Mouse (Mus musculus) gastrocnemius, adult 8-10 months (tissue): ENCODE measurements around the gene Col4a1. TPM values are rescaled to one million over a fixed set of nuclear protein-coding genes. Genes with fewer than 3 reads are reported as not detected.

ENCODE experiments used
- DNase-seq, 2 experiments: peaks; one replicate each; pipeline ENCODE4 v3.0.0; 2022; ENCODE audit warnings: low spot score in 2 of 2
- total RNA-seq, 4 experiments: library from RNA; stranded (reverse); gene quantifications; 2 replicates each; pipeline ENCODE4 v1.2.4; 2022

The Col4a1 gene
- total RNA-seq, result 10 to 100 TPM; 27.4 to 61.7 (median 46.3) TPM

GRCm38 (mm10) chr8:11312349-11313175 is at the start of gene Col4a1, which contains the start of gene Col4a2:
Gene Col4a1 (minus strand): TSS chr8:11312826.
Gene Col4a2 (plus strand): TSS chr8:11312805.
- peak; percentile 33 to 68 for DNase-seq

DNA sequence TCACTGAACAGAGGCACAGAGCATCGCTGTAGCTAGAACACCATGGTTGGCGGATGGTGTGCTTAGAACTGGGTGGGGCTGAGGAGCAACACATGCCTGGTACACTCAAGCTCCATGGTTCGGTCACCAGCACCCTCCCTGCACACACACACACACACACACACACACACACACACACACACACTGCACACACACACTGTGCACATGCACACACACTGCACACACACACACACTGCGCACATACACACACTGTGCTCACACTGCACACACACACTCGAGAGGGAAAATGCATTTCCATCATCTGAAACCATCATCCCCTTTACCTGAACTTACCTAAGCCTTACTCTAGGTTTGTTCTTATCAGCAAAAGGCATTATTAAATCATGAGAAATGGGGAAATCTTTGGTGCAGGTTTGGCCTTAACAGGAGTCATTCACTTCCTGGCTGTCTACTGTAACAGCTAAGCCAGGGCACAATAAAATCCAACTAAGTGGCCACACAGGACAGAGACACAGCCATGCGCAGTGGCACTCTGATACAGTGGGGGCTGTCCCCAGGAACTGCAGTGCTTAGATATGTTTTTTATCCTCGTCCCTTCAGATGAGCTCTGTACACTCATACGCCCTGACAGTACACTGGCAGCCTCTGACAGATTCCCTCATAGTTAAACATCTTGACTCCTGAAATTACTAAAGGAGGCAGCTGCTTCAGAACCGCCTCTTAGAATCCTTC is 49.1 kb upstream of the Col4a1 start:
- DNase-seq, result no peak

GRCm38 (mm10) chr8:11359846-11360245 is 47.2 kb upstream of the Col4a1 start:
- DNase-seq, result no peak

GRCm38 (mm10) chr8:11357921-11358436 is 45.4 kb upstream of the Col4a1 start:
- DNase-seq, result no peak

GRCm38 (mm10) chr8:11356776-11357175 is 44.1 kb upstream of the Col4a1 start:
- no peak for DNase-seq

DNA sequence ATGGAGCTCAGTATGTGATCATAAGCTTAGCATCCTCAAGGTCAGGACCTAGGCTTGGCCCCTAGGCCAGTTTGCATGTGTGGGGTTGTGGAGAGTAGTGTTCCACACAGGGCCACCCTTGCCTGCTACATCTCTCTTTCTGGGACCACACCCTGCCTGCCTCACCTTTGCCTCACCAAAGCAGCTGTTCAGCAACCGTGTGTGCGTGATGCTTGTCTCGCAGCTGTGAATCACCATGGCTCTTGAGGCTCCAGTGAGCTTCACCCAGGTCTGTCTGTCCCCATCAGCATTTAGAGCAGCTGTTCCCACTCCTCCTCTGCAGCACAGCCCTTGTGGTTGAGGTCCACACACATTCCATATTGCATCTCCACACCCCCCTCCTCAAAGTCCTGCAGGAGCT is 43.3 kb upstream of the Col4a1 start:
- no peak for DNase-seq

GRCm38 (mm10) chr8:11354800-11355451 is 42.3 kb upstream of the Col4a1 start:
- no peak for DNase-seq

GRCm38 (mm10) chr8:11352514-11352913 is 39.9 kb upstream of the Col4a1 start:
- no peak for DNase-seq

DNA sequence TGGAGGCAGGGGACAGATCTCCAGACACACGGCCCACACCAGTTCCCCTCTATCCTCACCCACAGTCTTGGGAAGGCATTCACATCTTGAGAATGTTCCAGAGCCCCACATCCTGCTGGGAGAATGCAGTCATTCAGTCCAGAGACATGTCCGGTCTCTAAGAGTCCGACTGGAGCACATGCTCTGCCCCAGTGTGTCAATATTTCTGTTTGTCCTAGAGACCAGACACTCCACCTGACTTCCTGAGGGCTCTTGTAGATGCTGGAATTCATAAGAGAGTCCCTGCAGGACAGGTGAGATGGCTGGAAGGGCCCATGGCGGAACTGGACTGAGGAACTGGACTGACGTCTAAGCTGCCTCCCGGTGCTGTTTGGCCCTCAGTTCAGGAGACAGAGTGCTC is 38.7 kb upstream of the Col4a1 start:
- DNase-seq, result no peak

- DNase-seq, result peak; percentile 67 to 78
Observed at GRCm38 (mm10) chr8:11348622-11349021, 36.0 kb upstream of the Col4a1 start.

- no peak for DNase-seq
Observed at GRCm38 (mm10) chr8:11347699-11348098, 35.1 kb upstream of the Col4a1 start.

DNA sequence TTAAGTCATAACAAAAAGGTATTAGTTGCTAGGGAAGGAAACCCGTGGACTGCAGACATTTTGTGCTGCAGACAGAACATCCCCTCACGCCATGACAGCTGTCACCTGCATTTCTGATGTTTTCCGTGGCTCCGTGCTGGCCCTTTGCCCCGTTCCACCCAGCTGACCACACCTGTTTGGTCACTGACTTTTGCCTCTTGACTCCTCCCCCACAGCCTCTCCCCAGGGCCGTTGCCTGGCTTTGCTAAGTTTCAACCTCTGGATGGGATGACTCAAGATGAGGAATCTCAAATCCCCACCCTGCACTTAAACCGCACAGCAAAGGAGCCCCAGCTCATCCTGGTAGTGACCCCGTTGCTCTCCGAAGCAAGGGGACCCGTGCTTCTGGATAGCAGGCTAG is 33.6 kb upstream of the Col4a1 start:
- no peak for DNase-seq

GRCm38 (mm10) chr8:11344459-11344858 is 31.8 kb upstream of the Col4a1 start:
- DNase-seq, result no peak

GRCm38 (mm10) chr8:11341111-11341566 is 28.5 kb upstream of the Col4a1 start:
- no peak for DNase-seq

- no peak for DNase-seq
Observed at GRCm38 (mm10) chr8:11340310-11341110, 27.9 kb upstream of the Col4a1 start.

DNA sequence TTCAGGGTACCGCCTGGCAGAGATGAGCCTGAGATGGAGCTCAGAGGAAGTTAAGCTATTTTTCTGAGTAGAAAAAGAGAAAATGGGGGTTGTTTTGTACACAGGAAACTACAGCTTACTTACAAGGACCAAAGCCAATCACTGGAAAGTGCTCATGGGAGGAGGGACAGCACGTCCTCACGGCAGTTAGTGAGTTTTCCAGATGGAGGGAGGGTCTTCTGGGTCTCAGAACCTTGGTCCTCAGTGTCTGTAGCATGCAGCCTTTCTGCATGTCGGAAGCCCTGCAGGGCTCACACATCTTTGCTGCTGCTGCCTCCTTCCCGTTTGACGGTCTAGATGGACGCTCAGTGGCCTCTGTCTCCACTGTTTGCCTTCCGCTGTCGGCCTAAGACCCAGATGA is 25.9 kb upstream of the Col4a1 start:
- DNase-seq, result no peak

DNA sequence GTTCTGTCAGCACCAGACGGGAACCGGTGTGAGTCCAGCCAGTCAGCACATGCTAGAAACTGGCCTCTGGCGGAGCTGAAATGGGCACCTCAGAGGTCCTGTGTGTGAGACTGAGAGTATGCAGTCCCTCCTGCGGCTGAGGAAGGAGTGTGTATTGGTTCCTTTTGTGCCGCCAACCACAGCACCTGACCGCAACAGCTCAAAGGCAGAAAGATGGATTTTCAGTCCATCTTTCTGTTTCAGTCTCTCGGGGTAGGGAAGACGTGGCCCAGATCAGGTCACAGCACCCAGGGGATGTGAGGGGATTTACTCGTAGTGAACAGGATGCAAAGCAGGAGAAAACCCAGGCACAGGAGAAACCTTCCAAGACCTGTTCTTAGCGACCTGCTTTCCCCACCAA is 25.0 kb upstream of the Col4a1 start:
- no peak for DNase-seq

- DNase-seq, result no peak
Observed at GRCm38 (mm10) chr8:11336346-11336745, 23.7 kb upstream of the Col4a1 start.

- DNase-seq, result no peak
Observed at GRCm38 (mm10) chr8:11335238-11335637, 22.6 kb upstream of the Col4a1 start.

DNA sequence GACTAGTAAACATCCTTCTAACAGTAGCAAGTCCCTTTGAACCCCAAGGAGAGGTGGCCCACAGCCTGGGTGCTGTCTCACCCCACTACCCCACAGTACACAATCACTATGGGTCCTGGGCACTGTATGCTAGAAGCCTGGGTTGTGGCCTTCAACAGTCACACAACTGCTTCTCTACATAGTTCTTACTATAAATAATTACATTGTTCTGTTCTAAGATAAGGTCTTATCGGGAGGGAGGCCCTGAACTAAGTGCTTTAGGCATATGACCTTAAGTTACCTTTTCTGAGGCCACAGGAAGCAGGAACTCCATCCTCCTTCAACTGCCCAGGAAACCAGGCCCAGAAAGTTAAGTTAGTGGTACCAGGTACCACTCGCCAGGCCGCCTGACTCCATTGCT is 21.9 kb upstream of the Col4a1 start:
- DNase-seq, result no peak

DNA sequence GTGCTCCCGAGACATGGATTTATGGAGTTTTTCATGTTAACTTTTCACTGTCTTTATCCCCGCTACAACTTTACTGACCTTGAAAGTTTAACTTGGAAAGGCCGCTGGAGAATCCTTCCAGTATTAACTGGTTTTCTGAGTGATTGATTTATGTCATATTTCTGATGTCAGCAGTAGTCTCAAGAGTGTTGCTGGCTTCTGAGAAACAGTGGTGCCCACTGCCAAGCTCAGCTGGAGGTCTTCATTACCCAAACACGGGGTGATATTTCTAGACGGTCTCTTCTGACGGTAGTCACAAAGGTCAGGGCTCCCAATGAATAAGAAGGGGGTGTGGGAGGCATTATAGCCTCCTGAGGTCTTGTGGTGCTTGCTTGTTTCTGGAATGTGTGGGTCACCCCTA is 21.1 kb upstream of the Col4a1 start:
- no peak for DNase-seq
